Mouse (Mus musculus): ENCODE results near the gene Camk2n1. TPM values are rescaled to one million over a fixed set of nuclear protein-coding genes. Genes with fewer than 3 reads are reported as not detected.
A peak's percentile ranks its signal among the peaks of the same experiment; 100 is the strongest.

Camk2n1 gene
- polyA plus RNA-seq, 1 experiment from 2014 or later: 0.99 TPM

GRCm38 (mm10) chr4:138493161-138494001 is 39.3 kb downstream of the Camk2n1 start:
- H3K4me1 ChIP-seq (ENCODE audit: control insufficient read depth, insufficient read depth, low read length): peaks cover 9% of the 10 kb centered on the region
- H3K4me2 ChIP-seq (ENCODE audit: low read depth, severe bottlenecking): no peak overlapping the region
- no peak overlapping the region for H3K27ac ChIP-seq (replicated peaks; ENCODE audit: low read depth, low read length)
- H3K9me3 ChIP-seq (ENCODE audit: control insufficient read depth, low read length): no peaks in the 10 kb centered on the region
- no peak overlapping the region for H3K9ac ChIP-seq (ENCODE audit: low read length)
- no peaks in the 10 kb centered on the region for H3K27me3 ChIP-seq (ENCODE audit: control insufficient read depth, insufficient read depth, low read length)
- H3K36me3 ChIP-seq (ENCODE audit: control insufficient read depth, insufficient read depth, low read length): no peaks in the 10 kb centered on the region
- DNase-seq (ENCODE audit: low spot score): no peak
- H3K4me3 ChIP-seq (ENCODE audit: low read depth, low read length): no peak overlapping the region
- ATAC-seq (ENCODE audit: insufficient number of reproducible peaks, low FRiP score, low TSS enrichment, low read depth): no peak
- WGBS: 57% methylated on average over 5 of the region's 5 CpGs

- Histone ChIP-seq H3K9me3 (ENCODE audit: control insufficient read depth, low read length) (no peaks in the 10 kb centered on the region), H3K27ac (replicated peaks; ENCODE audit: low read depth, low read length) (no peak overlapping the region), H3K27me3 (ENCODE audit: control insufficient read depth, insufficient read depth, low read length) (no peaks in the 10 kb centered on the region), H3K4me3 (ENCODE audit: low read depth, low read length) (no peak overlapping the region), H3K4me1 (ENCODE audit: control insufficient read depth, insufficient read depth, low read length) (peaks cover 9% of the 10 kb centered on the region), H3K9ac (ENCODE audit: low read length) (0 out of 2 replicates have a peak overlapping the region, but pooled peaks have one; percentile 19), H3K4me2 (ENCODE audit: low read depth, severe bottlenecking) (no peak overlapping the region), H3K36me3 (ENCODE audit: control insufficient read depth, insufficient read depth, low read length) (no peaks in the 10 kb centered on the region)
- DNase-seq (ENCODE audit: low spot score) (peak; percentile 28), ATAC-seq (ENCODE audit: insufficient number of reproducible peaks, low FRiP score, low TSS enrichment, low read depth) (no peak)
- WGBS: 15% methylated on average over 5 of the region's 5 CpGs
These were observed 40.8 kb downstream of the Camk2n1 start for GRCm38 (mm10) chr4:138494905-138495304.

- Histone ChIP-seq H3K36me3 (ENCODE audit: control insufficient read depth, insufficient read depth, low read length) (no peaks in the 10 kb centered on the region), H3K9me3 (ENCODE audit: control insufficient read depth, low read length) (no peaks in the 10 kb centered on the region), H3K9ac (ENCODE audit: low read length) (no peak overlapping the region), H3K4me1 (ENCODE audit: control insufficient read depth, insufficient read depth, low read length) (peaks cover 9% of the 10 kb centered on the region), H3K27ac (replicated peaks; ENCODE audit: low read depth, low read length) (no peak overlapping the region), H3K4me3 (ENCODE audit: low read depth, low read length) (no peak overlapping the region), H3K4me2 (ENCODE audit: low read depth, severe bottlenecking) (no peak overlapping the region; the same call in 1 of the 2 replicates), H3K27me3 (ENCODE audit: control insufficient read depth, insufficient read depth, low read length) (no peaks in the 10 kb centered on the region)
- no peak for ATAC-seq (ENCODE audit: insufficient number of reproducible peaks, low FRiP score, low TSS enrichment, low read depth)
- WGBS: 9% methylated on average over 13 of the region's 13 CpGs
- DNase-seq (ENCODE audit: low spot score): peak; percentile 27
These were observed 41.7 kb downstream of the Camk2n1 start for GRCm38 (mm10) chr4:138495775-138496174.

- Histone ChIP-seq H3K9ac (ENCODE audit: low read length) (no peak overlapping the region), H3K27ac (replicated peaks; ENCODE audit: low read depth, low read length) (no peak overlapping the region), H3K27me3 (ENCODE audit: control insufficient read depth, insufficient read depth, low read length) (no peaks in the 10 kb centered on the region), H3K4me3 (ENCODE audit: low read depth, low read length) (no peak overlapping the region), H3K36me3 (ENCODE audit: control insufficient read depth, insufficient read depth, low read length) (no peaks in the 10 kb centered on the region), H3K4me1 (ENCODE audit: control insufficient read depth, insufficient read depth, low read length) (peaks cover 9% of the 10 kb centered on the region), H3K9me3 (ENCODE audit: control insufficient read depth, low read length) (no peaks in the 10 kb centered on the region), H3K4me2 (ENCODE audit: low read depth, severe bottlenecking) (no peak overlapping the region)
- ATAC-seq (ENCODE audit: insufficient number of reproducible peaks, low FRiP score, low TSS enrichment, low read depth) (no peak), DNase-seq (ENCODE audit: low spot score) (no peak)
- WGBS: 72% methylated on average over 17 of the region's 24 CpGs
These were observed 42.8 kb downstream of the Camk2n1 start for GRCm38 (mm10) chr4:138496746-138497520.

- Histone ChIP-seq H3K9ac (ENCODE audit: low read length) (no peak overlapping the region), H3K27me3 (ENCODE audit: control insufficient read depth, insufficient read depth, low read length) (peaks cover 3% of the 10 kb centered on the region; the same call in 1 of the 2 replicates), H3K36me3 (ENCODE audit: control insufficient read depth, insufficient read depth, low read length) (no peaks in the 10 kb centered on the region), H3K4me3 (ENCODE audit: low read depth, low read length) (no peak overlapping the region), H3K9me3 (ENCODE audit: control insufficient read depth, low read length) (no peaks in the 10 kb centered on the region), H3K4me2 (ENCODE audit: low read depth, severe bottlenecking) (no peak overlapping the region), H3K27ac (replicated peaks; ENCODE audit: low read depth, low read length) (no peak overlapping the region), H3K4me1 (ENCODE audit: control insufficient read depth, insufficient read depth, low read length) (peaks cover 16% of the 10 kb centered on the region)
- DNase-seq (ENCODE audit: low spot score) (no peak), ATAC-seq (ENCODE audit: insufficient number of reproducible peaks, low FRiP score, low TSS enrichment, low read depth) (no peak)
- 85% methylated on average over 21 of the region's 21 CpGs for WGBS
These were observed 45.9 kb downstream of the Camk2n1 start for GRCm38 (mm10) chr4:138499856-138500645.

GRCm38 (mm10) chr4:138501048-138501447 is 46.9 kb downstream of the Camk2n1 start:
- H3K27me3 ChIP-seq (ENCODE audit: control insufficient read depth, insufficient read depth, low read length): peaks cover 6% of the 10 kb centered on the region; the same call in 1 of the 2 replicates
- ATAC-seq (ENCODE audit: insufficient number of reproducible peaks, low FRiP score, low TSS enrichment, low read depth): no peak
- 75% methylated on average over 5 of the region's 5 CpGs for WGBS
- peaks cover 12% of the 10 kb centered on the region for H3K4me1 ChIP-seq (ENCODE audit: control insufficient read depth, insufficient read depth, low read length)
- DNase-seq (ENCODE audit: low spot score): no peak
- no peaks in the 10 kb centered on the region for H3K36me3 ChIP-seq (ENCODE audit: control insufficient read depth, insufficient read depth, low read length)
- H3K9me3 ChIP-seq (ENCODE audit: control insufficient read depth, low read length): no peaks in the 10 kb centered on the region
- no peak overlapping the region for H3K4me3 ChIP-seq (ENCODE audit: low read depth, low read length)
- no peak overlapping the region for H3K4me2 ChIP-seq (ENCODE audit: low read depth, severe bottlenecking)
- H3K27ac ChIP-seq (replicated peaks; ENCODE audit: low read depth, low read length): no peak overlapping the region
- no peak overlapping the region for H3K9ac ChIP-seq (ENCODE audit: low read length)

- DNase-seq (ENCODE audit: low spot score) (peak; percentile 42), ATAC-seq (ENCODE audit: insufficient number of reproducible peaks, low FRiP score, low TSS enrichment, low read depth) (no peak)
- Histone ChIP-seq H3K9me3 (ENCODE audit: control insufficient read depth, low read length) (no peaks in the 10 kb centered on the region), H3K4me2 (ENCODE audit: low read depth, severe bottlenecking) (peak overlapping the region; percentile 15; the same call in 1 of the 2 replicates), H3K4me1 (ENCODE audit: control insufficient read depth, insufficient read depth, low read length) (peaks cover 12% of the 10 kb centered on the region), H3K27ac (replicated peaks; ENCODE audit: low read depth, low read length) (no peak overlapping the region), H3K36me3 (ENCODE audit: control insufficient read depth, insufficient read depth, low read length) (no peaks in the 10 kb centered on the region), H3K9ac (ENCODE audit: low read length) (no peak overlapping the region), H3K4me3 (ENCODE audit: low read depth, low read length) (no peak overlapping the region), H3K27me3 (ENCODE audit: control insufficient read depth, insufficient read depth, low read length) (peaks cover 9% of the 10 kb centered on the region; the same call in 1 of the 2 replicates)
- WGBS: under 1% methylated on average over 16 of the region's 16 CpGs
These were observed 50.6 kb downstream of the Camk2n1 start for GRCm38 (mm10) chr4:138504632-138505101.

Data from limb, embryonic 11.5 days (tissue).